Mouse (Mus musculus) hindbrain, embryonic 13.5 days (tissue): ENCODE measurements around the gene Ranbp6. TPM values are rescaled to one million over a fixed set of nuclear protein-coding genes. Genes with fewer than 3 reads are reported as not detected.

Source experiments
- ATAC-seq: fragments of 200-750 bp; cut with Nextera tagmentation; 2 replicates; pipeline ENCODE4 v1.8.0; 2017; ENCODE audit warnings: moderate TSS enrichment; ENCODE audit not compliant: low FRiP score
- H3K27ac ChIP-seq: fragments of 300-500 bp; sonication (generic); 2 replicates; pipeline ENCODE4 v1.5.1; 2015; ENCODE audit warnings: inconsistent platforms, mild to moderate bottlenecking, moderate library complexity
- H3K27me3 ChIP-seq: fragments of 300-500 bp; sonication (generic); 2 replicates; pipeline ENCODE4 v1.6.1; 2015; ENCODE audit warnings: mild to moderate bottlenecking, inconsistent platforms
- H3K36me3 ChIP-seq: fragments of 300-500 bp; sonication (generic); 2 replicates; pipeline ENCODE4 v1.6.1; 2015; ENCODE audit warnings: mild to moderate bottlenecking, inconsistent platforms
- H3K4me1 ChIP-seq: fragments of 300-500 bp; sonication (generic); replicated peaks from 2 replicates; pipeline ENCODE4 v1.6.1; 2015; ENCODE audit warnings: inconsistent platforms
- H3K4me2 ChIP-seq: fragments of 300-500 bp; sonication (generic); 2 replicates; pipeline ENCODE4 v1.6.1; 2015; ENCODE audit warnings: inconsistent platforms, mild to moderate bottlenecking, moderate library complexity
- H3K4me3 ChIP-seq: fragments of 300-500 bp; sonication (generic); 2 replicates; pipeline ENCODE4 v1.5.1; 2015; ENCODE audit warnings: mild to moderate bottlenecking, inconsistent platforms
- H3K9ac ChIP-seq: fragments of 300-500 bp; sonication (generic); 2 replicates; pipeline ENCODE4 v1.6.1; 2015; ENCODE audit warnings: mild to moderate bottlenecking, inconsistent platforms
- H3K9me3 ChIP-seq: fragments of 300-500 bp; sonication (generic); 2 replicates; pipeline ENCODE4 v1.6.1; 2016; ENCODE audit warnings: inconsistent platforms
- WGBS: fragments of 180-500 bp; shearing (Covaris S2); methylation state at CpG from one replicate; pipeline ENCODE4 v1.1.7; 2015; 5-methylcytosine and 5-hydroxymethylcytosine counted together
- polyA plus RNA-seq: library from polyadenylated mRNA; unstranded; fragments of >200 nt; fragmentation: Nextera tagmentation; extraction: Ambion mirVana; gene quantifications from 2 replicates; pipeline ENCODE4 v1.2.1, GENCODE M21; 2015

Ranbp6 gene
- polyA plus RNA-seq, 1 experiment from 2014 or later: 45.1 TPM

DNA sequence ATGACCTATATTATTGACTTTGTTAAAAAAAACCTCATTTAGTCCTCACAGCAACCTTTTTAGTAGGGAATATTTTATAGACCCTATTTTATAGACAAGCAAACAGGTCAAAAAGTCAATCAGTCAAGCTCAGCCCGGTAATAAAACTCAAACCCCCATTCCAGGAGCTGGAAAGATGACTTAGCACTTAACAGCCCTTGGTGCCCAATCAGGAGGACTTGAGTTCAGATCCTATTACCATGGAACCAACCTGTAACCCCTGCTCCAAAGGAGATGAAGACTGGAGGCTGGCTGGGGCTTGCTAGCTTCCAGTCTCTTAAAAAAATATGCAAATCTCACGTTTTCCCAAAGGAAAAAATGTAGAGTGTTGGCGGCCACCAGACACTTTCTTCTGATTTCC lies 8.8 kb downstream of the Ranbp6 start:
- peaks cover under 1% of the 10 kb centered on the region; the same call in 1 of the 2 replicates for H3K36me3 ChIP-seq
- no peak for ATAC-seq
- peak overlapping the region; percentile 91 for H3K4me2 ChIP-seq
- H3K9me3 ChIP-seq: no peaks in the 10 kb centered on the region
- peaks cover 26% of the 10 kb centered on the region for H3K4me1 ChIP-seq
- no peaks in the 10 kb centered on the region for H3K27me3 ChIP-seq
- no peak overlapping the region for H3K9ac ChIP-seq
- 49% methylated on average over 3 of the region's 3 CpGs for WGBS
- peak overlapping the region; percentile 97 for H3K4me3 ChIP-seq
- H3K27ac ChIP-seq: no peak overlapping the region

DNA sequence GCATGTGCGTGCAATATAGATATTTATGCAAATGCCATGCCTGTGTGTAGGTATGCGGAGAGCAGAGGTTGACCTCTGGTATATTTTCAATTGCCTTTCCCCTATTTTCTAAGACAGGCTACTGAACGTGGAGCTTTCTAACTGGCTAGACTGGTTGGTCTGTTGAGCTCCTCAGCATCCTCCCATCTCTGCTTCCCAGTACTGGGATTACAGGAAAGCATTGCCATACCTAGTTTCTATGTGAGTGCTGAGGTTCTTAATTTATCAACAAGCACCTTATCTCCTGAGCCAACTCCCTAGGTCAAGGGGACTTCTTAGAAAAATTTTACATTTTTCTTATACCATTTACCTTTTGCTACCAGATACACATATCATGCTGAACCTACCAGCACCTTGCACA lies 15.4 kb downstream of the Ranbp6 start:
- H3K9me3 ChIP-seq: no peaks in the 10 kb centered on the region
- H3K27ac ChIP-seq: no peak overlapping the region
- no peak for ATAC-seq
- H3K36me3 ChIP-seq: no peaks in the 10 kb centered on the region
- no peak overlapping the region for H3K4me3 ChIP-seq
- H3K4me2 ChIP-seq: no peak overlapping the region
- H3K9ac ChIP-seq: no peak overlapping the region
- H3K4me1 ChIP-seq: peaks cover 9% of the 10 kb centered on the region
- WGBS: 90% methylated on average over 3 of the region's 3 CpGs
- H3K27me3 ChIP-seq: no peaks in the 10 kb centered on the region

DNA sequence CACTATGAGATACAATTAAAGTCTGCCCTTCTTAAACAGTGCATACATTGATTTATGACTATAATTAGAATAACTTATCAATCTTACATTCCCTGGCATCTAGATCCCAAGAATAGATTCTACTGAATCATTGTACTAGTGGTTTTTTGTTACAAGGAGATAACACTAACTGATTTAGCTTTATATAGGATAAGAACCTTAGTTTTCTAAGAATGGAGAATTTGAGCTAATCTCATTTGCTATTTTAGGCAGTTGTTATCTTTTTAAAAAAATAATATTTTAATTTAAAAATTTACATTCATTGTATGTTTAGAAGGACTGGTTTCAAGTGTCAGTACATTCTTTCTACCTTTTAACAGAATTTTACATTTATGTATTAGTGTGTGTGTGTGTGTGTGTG lies 24.8 kb downstream of the Ranbp6 start:
- Histone ChIP-seq H3K4me2 (no peak overlapping the region), H3K4me1 (no peaks in the 10 kb centered on the region), H3K27ac (no peak overlapping the region), H3K9me3 (no peaks in the 10 kb centered on the region), H3K27me3 (no peaks in the 10 kb centered on the region), H3K9ac (no peak overlapping the region), H3K36me3 (peaks cover 8% of the 10 kb centered on the region), H3K4me3 (no peak overlapping the region)
- no peak for ATAC-seq

- Histone ChIP-seq H3K27ac (no peak overlapping the region), H3K36me3 (peaks cover 8% of the 10 kb centered on the region), H3K9ac (no peak overlapping the region), H3K4me2 (no peak overlapping the region), H3K4me1 (no peaks in the 10 kb centered on the region), H3K9me3 (no peaks in the 10 kb centered on the region), H3K4me3 (no peak overlapping the region), H3K27me3 (no peaks in the 10 kb centered on the region)
- ATAC-seq: no peak
- 87% methylated on average over 2 of the region's 2 CpGs for whole genome bisulfite sequencing
Observed at GRCm38 (mm10) chr19:29782914-29783313, 29.9 kb downstream of the Ranbp6 start.

Other genes starting within 250 kb of the Ranbp6 start
- 8.5 and 9.7 TPM in 2 replicates for gene Ermp1, start 164.6 kb downstream of the Ranbp6 start, polyA plus RNA-seq
- gene Mlana, start 115.2 kb downstream of the Ranbp6 start, polyA plus RNA-seq: not detected in 2 replicates
- 7.5 and 7.8 TPM in 2 replicates for gene 9930021J03Rik, start 7.0 kb downstream of the Ranbp6 start, polyA plus RNA-seq
- gene Il33, start 112.1 kb upstream of the Ranbp6 start, polyA plus RNA-seq: 1.4 and 1.5 TPM in 2 replicates
- gene Trpd52l3, start 190.8 kb upstream of the Ranbp6 start, polyA plus RNA-seq: not detected in 2 replicates
- 60.5 TPM in 2 replicates for gene Uhrf2, start 217.5 kb upstream of the Ranbp6 start, polyA plus RNA-seq